Mouse (Mus musculus) hindbrain, embryonic 15.5 days (tissue): ENCODE measurements at regions not wholly inside any gene's neighbourhood (a gene's known extent, or its start where the extent isn't known, plus 50 kb on each side); places are given as distances from the start of the nearest gene placed in this dataset.

Experiments used
- ATAC-seq: fragments of 200-750 bp; cut with Nextera tagmentation; 2 replicates; pipeline ENCODE4 v1.8.0; 2017; ENCODE audit warnings: low read depth, moderate number of reproducible peaks, moderate TSS enrichment; ENCODE audit not compliant: low FRiP score
- H3K27ac ChIP-seq: fragments of 300-500 bp; sonication (generic); replicated peaks from 2 replicates; pipeline ENCODE4 v1.5.1; 2015; ENCODE audit warnings: mild to moderate bottlenecking, inconsistent platforms
- H3K27me3 ChIP-seq: fragments of 300-500 bp; sonication (generic); 2 replicates; pipeline ENCODE4 v1.6.1; 2015; ENCODE audit warnings: control low read depth, inconsistent platforms
- H3K36me3 ChIP-seq: fragments of 300-500 bp; sonication (generic); 2 replicates; pipeline ENCODE4 v1.6.1; 2015; ENCODE audit warnings: control low read depth, inconsistent platforms
- H3K4me1 ChIP-seq: fragments of 300-500 bp; sonication (generic); replicated peaks from 2 replicates; pipeline ENCODE4 v1.6.1; 2015; ENCODE audit warnings: control low read depth, inconsistent platforms
- H3K4me2 ChIP-seq: fragments of 300-500 bp; sonication (generic); 2 replicates; pipeline ENCODE4 v1.6.1; 2015; ENCODE audit warnings: moderate library complexity, mild to moderate bottlenecking, inconsistent platforms
- H3K4me3 ChIP-seq: fragments of 300-500 bp; sonication (generic); 2 replicates; pipeline ENCODE4 v1.5.1; 2015; ENCODE audit warnings: mild to moderate bottlenecking, inconsistent platforms
- H3K9ac ChIP-seq: fragments of 300-500 bp; sonication (generic); 2 replicates; pipeline ENCODE4 v1.6.1; 2015; ENCODE audit warnings: inconsistent platforms
- H3K9me3 ChIP-seq: fragments of 300-500 bp; sonication (generic); 2 replicates; pipeline ENCODE4 v1.6.1; 2016; ENCODE audit warnings: control low read depth, inconsistent platforms
- WGBS: fragments of 180-500 bp; shearing (Covaris S2); methylation state at CpG from one replicate; pipeline ENCODE4 v1.1.7; 2015; 5-methylcytosine and 5-hydroxymethylcytosine counted together

DNA sequence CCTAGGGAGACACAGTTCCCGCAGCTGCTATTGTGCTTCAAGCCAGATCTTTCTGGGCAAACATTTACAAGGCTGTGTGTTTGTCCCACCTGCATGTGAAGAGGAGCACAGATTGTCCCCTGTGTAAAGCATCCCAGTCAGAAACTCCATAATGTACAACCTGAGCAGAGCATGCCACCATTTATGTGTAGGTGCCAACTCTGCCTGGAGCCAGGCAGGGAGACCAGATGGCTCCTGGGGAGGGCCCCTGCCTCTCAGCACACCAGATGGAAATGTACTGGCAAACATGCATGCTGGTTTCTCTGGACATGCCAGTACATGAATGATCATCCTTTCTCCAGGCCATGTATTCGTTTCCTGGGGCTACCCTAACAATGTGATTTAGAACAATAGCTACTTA, 98.6 kb upstream of the Foxp3 start:
- Histone ChIP-seq H3K9me3 (no peaks in the 10 kb centered on the region), H3K4me3 (no peak overlapping the region), H3K27ac (no peak overlapping the region), H3K27me3 (no peaks in the 10 kb centered on the region), H3K4me1 (no peaks in the 10 kb centered on the region), H3K4me2 (no peak overlapping the region), H3K36me3 (no peaks in the 10 kb centered on the region), H3K9ac (no peak overlapping the region)
- 56% methylated on average over 2 of the region's 2 CpGs for WGBS
- ATAC-seq, result no peak

DNA sequence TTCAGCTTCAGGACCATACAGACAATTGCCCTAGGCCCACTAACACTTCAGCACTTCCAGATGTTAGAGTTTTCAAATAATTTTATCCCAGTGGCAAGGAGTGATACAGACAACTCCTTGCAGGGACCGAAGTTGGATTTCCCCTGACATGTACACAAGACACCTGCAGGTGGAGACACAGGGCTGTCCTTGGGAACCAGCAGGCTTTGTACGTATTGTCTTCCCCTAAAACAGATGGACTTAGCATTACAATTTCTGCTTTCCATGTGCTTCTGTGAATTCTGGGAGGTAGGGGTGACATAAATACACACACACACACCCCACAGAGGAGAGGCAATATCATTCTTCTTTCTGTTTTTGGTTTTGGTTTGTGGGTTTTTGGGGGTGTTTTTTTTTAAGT, 98.2 kb upstream of the Usp27x start:
- Histone ChIP-seq H3K9ac (no peak overlapping the region), H3K9me3 (no peaks in the 10 kb centered on the region), H3K36me3 (no peaks in the 10 kb centered on the region), H3K27ac (no peak overlapping the region), H3K4me1 (no peaks in the 10 kb centered on the region), H3K4me2 (no peak overlapping the region), H3K4me3 (no peak overlapping the region), H3K27me3 (no peaks in the 10 kb centered on the region)
- ATAC-seq, result no peak
- 20% methylated on average over 2 of the region's 2 CpGs for WGBS

DNA sequence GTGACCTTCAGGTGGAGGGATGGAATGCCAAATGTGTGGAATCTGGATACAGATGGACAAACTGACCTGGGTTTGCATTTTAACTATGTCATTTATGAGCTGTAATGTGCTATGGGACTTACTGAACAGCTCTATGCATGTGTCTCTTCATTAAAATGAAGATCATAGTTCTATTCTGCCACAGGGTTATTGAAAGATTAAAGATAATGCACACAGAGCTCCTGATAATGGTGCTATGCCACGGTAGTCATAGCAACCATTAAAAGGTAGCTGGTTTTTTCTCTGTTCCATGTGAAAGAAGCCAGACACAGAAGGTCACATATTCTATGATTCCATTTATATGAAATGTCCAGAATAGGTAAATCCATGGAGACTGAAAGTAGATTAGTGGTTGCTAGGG, 94.2 kb upstream of the Usp27x start:
- ATAC-seq, result no peak
- Histone ChIP-seq H3K9ac (no peak overlapping the region), H3K9me3 (no peaks in the 10 kb centered on the region)

DNA sequence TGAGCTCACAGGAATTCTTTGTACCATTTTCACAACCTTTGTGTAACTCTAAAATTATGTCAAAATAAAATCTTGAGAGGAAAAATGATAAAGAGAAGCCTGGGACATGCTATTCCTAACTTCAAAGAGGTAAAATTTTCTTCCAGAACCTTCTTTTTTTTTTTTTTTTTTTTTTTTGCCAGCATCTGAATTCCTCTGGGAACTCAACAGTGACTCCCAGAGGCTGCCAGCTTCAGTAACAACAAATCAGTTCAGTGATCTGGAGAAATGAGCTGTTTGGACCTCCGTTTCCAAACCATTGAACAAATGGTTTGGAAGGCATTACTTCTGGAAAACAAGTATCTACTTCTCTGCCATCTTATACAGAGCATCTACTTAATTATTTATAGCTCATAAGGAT, 92.4 kb upstream of the Usp27x start:
- H3K27me3 ChIP-seq, result no peaks in the 10 kb centered on the region
- no peaks in the 10 kb centered on the region for H3K36me3 ChIP-seq
- H3K4me3 ChIP-seq, result no peak overlapping the region
- H3K9ac ChIP-seq, result no peak overlapping the region
- H3K4me1 ChIP-seq, result no peaks in the 10 kb centered on the region
- H3K27ac ChIP-seq, result no peak overlapping the region
- 52% methylated on average over 1 of the region's 1 CpGs for WGBS
- ATAC-seq, result no peak
- H3K4me2 ChIP-seq, result no peak overlapping the region
- H3K9me3 ChIP-seq, result no peaks in the 10 kb centered on the region

More for the DNA sequence above, 94.2 kb upstream of the Usp27x start:
- H3K27ac ChIP-seq, result no peak overlapping the region
- H3K4me3 ChIP-seq, result no peak overlapping the region
- H3K36me3 ChIP-seq, result no peaks in the 10 kb centered on the region
- H3K27me3 ChIP-seq, result no peaks in the 10 kb centered on the region
- WGBS, result 70% methylated on average over 1 of the region's 1 CpGs
- H3K4me2 ChIP-seq, result no peak overlapping the region
- H3K4me1 ChIP-seq, result no peaks in the 10 kb centered on the region

DNA sequence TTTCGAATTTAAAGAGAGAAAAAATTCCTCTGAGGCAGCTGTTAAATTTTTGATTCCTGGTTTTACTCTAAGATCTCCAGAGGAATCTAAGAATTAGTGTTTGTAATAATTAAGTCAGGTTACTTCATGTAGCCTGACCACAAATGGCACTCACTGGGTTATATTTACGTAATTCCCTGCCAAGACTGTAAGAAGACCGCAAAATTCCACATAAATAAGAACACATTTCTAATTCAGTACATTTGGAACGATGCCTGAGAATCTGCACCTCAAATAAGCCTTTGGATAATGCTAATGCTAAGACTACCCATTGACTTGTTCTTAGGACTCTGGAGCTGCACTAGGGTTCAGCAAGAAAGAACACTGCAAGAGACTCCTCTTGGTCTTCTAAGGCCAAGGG, 81.2 kb upstream of the Usp27x start:
- Histone ChIP-seq H3K27ac (no peak overlapping the region), H3K27me3 (no peaks in the 10 kb centered on the region), H3K36me3 (no peaks in the 10 kb centered on the region), H3K4me3 (no peak overlapping the region), H3K4me2 (no peak overlapping the region), H3K9me3 (no peaks in the 10 kb centered on the region), H3K4me1 (no peaks in the 10 kb centered on the region), H3K9ac (no peak overlapping the region)
- WGBS, result 84% methylated on average over 4 of the region's 4 CpGs
- ATAC-seq, result no peak

DNA sequence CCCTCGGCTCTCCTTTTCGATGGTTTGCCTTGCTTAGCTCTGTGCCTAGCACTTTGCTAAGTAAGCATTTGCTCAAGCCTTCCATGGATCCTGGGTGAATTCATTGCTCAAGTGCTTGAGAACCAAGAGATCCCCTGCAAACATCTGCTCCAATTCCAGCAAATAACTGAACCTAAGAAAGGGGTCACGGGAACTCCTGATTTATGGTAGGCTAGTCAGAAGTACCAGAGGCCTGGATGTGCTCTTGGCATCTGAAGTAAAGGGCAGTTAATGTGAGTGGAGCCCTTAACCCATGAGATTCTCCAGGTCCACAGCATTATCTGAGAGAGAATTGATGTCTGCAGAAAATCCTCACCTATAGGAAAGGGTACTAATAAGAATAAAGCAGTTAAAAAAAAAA, 69.4 kb upstream of the Usp27x start:
- H3K27ac ChIP-seq, result no peak overlapping the region
- H3K4me1 ChIP-seq, result no peaks in the 10 kb centered on the region
- no peak overlapping the region for H3K4me3 ChIP-seq
- 69% methylated on average over 3 of the region's 3 CpGs for whole genome bisulfite sequencing
- H3K36me3 ChIP-seq, result no peaks in the 10 kb centered on the region
- H3K27me3 ChIP-seq, result no peaks in the 10 kb centered on the region
- H3K4me2 ChIP-seq, result no peak overlapping the region
- no peaks in the 10 kb centered on the region for H3K9me3 ChIP-seq
- no peak for ATAC-seq
- H3K9ac ChIP-seq, result no peak overlapping the region

DNA sequence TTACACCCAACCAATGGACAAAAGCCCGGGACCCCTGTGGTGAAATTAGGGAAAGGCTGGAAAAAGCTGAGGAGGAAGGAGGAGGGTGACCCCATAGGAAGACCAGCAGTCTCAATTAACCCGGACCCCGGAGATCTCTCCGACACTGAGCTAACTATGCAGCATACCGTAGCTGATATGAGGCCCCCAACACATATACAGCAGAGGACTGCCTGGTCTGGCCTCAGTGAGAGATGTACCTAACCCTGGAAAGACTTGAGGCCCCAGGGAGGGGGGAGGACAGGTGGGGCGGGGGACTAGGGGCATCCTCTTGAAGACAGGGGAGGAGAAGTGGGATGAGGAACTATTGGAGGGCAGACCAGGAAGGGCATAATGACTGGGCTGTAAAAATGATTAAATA, 69.0 kb upstream of the Usp27x start:
- Histone ChIP-seq H3K9ac (no peak overlapping the region), H3K4me1 (no peaks in the 10 kb centered on the region), H3K4me3 (no peak overlapping the region), H3K27ac (no peak overlapping the region), H3K36me3 (no peaks in the 10 kb centered on the region), H3K4me2 (no peak overlapping the region), H3K9me3 (no peaks in the 10 kb centered on the region), H3K27me3 (no peaks in the 10 kb centered on the region)
- 53% methylated on average over 6 of the region's 6 CpGs for WGBS
- ATAC-seq, result no peak

DNA sequence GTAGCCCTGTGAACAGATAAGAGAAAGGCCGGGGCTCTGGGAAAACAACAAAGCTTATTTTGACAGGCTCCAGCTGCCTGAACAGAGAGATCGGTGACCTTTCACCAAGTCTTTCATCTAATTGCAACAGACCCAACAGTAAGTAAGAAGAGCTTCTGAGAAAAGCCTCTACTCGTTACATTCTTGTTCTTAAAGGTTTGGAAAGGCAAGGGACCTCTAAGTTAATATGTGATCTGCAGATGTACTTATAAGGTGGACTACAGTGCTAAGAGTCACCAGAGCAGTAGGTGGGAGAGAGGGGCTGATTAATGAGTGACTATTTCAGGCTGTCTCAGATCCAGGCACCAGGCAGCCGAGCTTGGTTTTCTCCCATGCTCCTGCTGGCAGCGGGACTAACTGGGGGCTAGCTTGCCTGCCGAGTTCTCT, 68.4 kb upstream of the Usp27x start:
- WGBS, result 31% methylated on average over 6 of the region's 6 CpGs
- no peak overlapping the region for H3K4me2 ChIP-seq
- no peaks in the 10 kb centered on the region for H3K4me1 ChIP-seq
- H3K9ac ChIP-seq, result no peak overlapping the region
- no peaks in the 10 kb centered on the region for H3K27me3 ChIP-seq
- H3K27ac ChIP-seq, result no peak overlapping the region
- H3K9me3 ChIP-seq, result no peaks in the 10 kb centered on the region
- H3K4me3 ChIP-seq, result no peak overlapping the region
- ATAC-seq, result no peak
- H3K36me3 ChIP-seq, result no peaks in the 10 kb centered on the region

DNA sequence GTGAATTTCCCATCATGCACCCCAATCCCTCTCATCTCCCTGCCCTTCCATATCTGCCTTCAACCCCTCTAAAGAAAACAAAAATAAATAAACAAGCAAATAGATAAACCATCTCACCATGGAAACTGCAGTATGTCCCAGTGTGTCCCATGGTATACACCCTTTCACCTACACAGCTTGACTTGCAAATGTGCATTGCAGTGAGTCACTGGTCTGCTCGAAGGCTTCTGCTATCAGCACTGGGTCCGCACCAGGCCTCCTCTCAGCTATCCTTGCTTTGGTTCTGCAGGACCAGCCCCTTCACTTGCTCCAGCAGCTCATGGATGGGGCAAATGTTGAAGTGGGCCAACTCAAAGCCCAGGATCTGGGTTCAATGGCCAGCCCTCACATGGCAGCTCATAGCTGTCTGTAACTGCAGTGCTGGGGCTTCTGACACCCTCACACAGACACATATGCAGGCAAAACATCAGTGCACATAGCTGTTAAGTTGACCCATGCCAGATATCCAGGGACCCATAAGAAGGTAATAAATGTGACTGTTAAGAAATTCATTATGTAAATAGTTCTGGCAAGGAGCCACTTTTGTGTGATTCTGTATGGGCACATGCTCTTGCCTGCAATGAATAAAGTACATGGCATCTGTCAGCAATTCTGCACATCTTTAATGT, 59.9 kb upstream of the Usp27x start:
- ATAC-seq, result no peak
- 82% methylated on average over 2 of the region's 2 CpGs for WGBS

DNA sequence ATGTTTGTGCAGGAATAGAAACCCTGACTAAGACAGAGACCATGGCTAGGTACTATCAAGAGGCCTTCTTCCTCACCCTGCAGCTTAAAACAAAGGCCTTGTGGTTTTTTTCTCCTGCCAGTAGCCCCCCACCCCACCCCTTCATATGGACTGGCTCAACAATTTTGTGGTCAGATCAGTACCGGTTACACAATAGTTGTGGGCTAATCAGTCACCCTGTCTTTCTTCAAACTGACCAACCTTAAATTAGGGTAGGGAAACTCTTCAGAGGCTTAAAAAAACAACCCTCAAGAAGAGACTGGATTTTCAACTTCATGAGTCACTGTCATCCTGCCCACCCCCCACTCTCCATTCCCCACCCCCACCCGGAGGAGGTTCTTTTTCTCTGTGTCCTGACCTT, 58.6 kb upstream of the Usp27x start:
- H3K4me3 ChIP-seq, result no peak overlapping the region
- H3K27ac ChIP-seq, result no peak overlapping the region
- H3K9ac ChIP-seq, result no peak overlapping the region
- no peaks in the 10 kb centered on the region for H3K27me3 ChIP-seq
- ATAC-seq, result no peak
- WGBS, result 56% methylated on average over 2 of the region's 2 CpGs
- H3K36me3 ChIP-seq, result no peaks in the 10 kb centered on the region
- no peaks in the 10 kb centered on the region for H3K4me1 ChIP-seq
- H3K9me3 ChIP-seq, result no peaks in the 10 kb centered on the region
- no peak overlapping the region for H3K4me2 ChIP-seq

More for the DNA sequence above, 59.9 kb upstream of the Usp27x start:
- Histone ChIP-seq H3K9me3 (no peaks in the 10 kb centered on the region), H3K27ac (no peak overlapping the region), H3K4me2 (no peak overlapping the region), H3K36me3 (no peaks in the 10 kb centered on the region), H3K9ac (no peak overlapping the region), H3K4me1 (no peaks in the 10 kb centered on the region), H3K27me3 (no peaks in the 10 kb centered on the region), H3K4me3 (no peak overlapping the region)

DNA sequence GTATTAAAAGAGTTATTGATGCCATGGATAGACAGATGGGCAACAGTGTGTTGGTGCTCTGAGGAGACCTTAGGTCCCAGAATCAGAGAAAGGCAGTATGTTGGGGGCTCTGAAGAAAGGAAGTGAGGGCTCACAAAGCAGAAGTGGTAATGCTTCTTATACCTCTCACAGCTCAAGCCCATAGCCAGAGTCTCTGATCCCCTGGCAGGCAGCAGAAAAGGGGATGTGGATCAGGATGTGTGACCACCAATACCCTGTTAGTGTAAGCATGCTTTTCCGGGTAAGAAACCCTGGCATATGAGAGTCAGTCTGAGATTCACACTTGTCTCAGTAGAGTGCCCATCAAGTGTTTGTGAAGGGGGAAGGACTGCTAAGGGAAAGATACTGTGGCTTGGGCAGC, 54.8 kb upstream of the Usp27x start:
- H3K36me3 ChIP-seq, result no peaks in the 10 kb centered on the region
- no peak overlapping the region for H3K4me2 ChIP-seq
- no peaks in the 10 kb centered on the region for H3K9me3 ChIP-seq
- 86% methylated on average over 1 of the region's 1 CpGs for WGBS
- H3K27ac ChIP-seq, result no peak overlapping the region
- no peak overlapping the region for H3K9ac ChIP-seq
- peaks cover 2% of the 10 kb centered on the region; the same call in 1 of the 2 replicates for H3K27me3 ChIP-seq
- no peak for ATAC-seq
- H3K4me1 ChIP-seq, result no peaks in the 10 kb centered on the region
- H3K4me3 ChIP-seq, result no peak overlapping the region

DNA sequence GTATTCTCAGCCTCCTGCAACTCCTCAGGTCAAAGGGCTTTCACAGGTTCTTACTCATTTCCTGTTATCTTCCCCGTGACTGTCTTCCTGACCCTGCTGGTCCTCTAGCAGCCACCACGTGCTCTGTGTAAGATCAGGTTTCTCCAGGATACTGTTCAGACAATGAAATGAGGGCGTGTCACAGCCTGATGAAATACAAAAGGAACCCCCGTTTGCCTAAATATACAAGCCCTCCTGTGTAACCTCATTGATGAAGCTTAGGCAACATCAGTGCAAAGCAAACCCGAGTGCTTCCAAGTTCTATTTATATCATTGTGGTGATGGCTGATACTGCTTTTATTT, 53.9 kb upstream of the Usp27x start:
- no peaks in the 10 kb centered on the region for H3K9me3 ChIP-seq
- H3K4me3 ChIP-seq, result no peak overlapping the region
- H3K27me3 ChIP-seq, result peaks cover 2% of the 10 kb centered on the region; the same call in 1 of the 2 replicates
- no peak overlapping the region for H3K4me2 ChIP-seq
- H3K27ac ChIP-seq, result no peak overlapping the region
- no peaks in the 10 kb centered on the region for H3K4me1 ChIP-seq
- H3K9ac ChIP-seq, result no peak overlapping the region
- no peak for ATAC-seq
- H3K36me3 ChIP-seq, result no peaks in the 10 kb centered on the region
- 20% methylated on average over 5 of the region's 5 CpGs for WGBS
